Mouse (Mus musculus): ENCODE measurements around the gene Gm21865. TPM values are rescaled to one million over a fixed set of nuclear protein-coding genes. Genes with fewer than 3 reads are reported as not detected.
"Not testable (repeated sequence)": the region's sequence is repeated elsewhere in the genome, so short reads cannot be mapped to it uniquely, and the experiment has no call there.

Gm21865 gene
- polyA plus RNA-seq (2014; fragmentation: Nextera tagmentation; extraction: Ambion mirVana) = not detected in 2 replicates

- DNase-seq (ENCODE audit: low spot score); H3K27ac ChIP-seq (ENCODE audit: low read depth, low read length); H3K9ac ChIP-seq (ENCODE audit: low read depth, low read length); ATAC-seq (ENCODE audit: low FRiP score); H3K4me3 ChIP-seq (ENCODE audit: low read depth, low read length); H3K4me2 ChIP-seq (replicated peaks; ENCODE audit: low read depth, low read length); H3K36me3 ChIP-seq (ENCODE audit: control insufficient read depth, insufficient read depth, low read length); H3K27me3 ChIP-seq (ENCODE audit: control insufficient read depth, insufficient read depth, low read length); H3K4me1 ChIP-seq (replicated peaks; ENCODE audit: control insufficient read depth, insufficient read depth, low read length); H3K9me3 ChIP-seq (ENCODE audit: control insufficient read depth, low read length): not testable (repeated sequence)
- no CpG with 5 or more reads among the region's 7 CpGs for WGBS
Observed at GRCm38 (mm10) chrY:40316803-40317202, at the start of gene Gm21865. TSS of gene Gm21865 (minus strand) at chrY:40316903.

Other genes starting within 250 kb of the Gm21865 start
- gene Gm21882, start 64.6 kb upstream of the Gm21865 start, polyA plus RNA-seq (2014; fragmentation: Nextera tagmentation; extraction: Ambion mirVana) = not detected in 2 replicates